Mouse (Mus musculus): ENCODE measurements around the gene Aip. TPM values are rescaled to one million over a fixed set of nuclear protein-coding genes. Genes with fewer than 3 reads are reported as not detected.
A peak's percentile ranks its signal among the peaks of the same experiment; 100 is the strongest.

Gene Aip
- polyA plus RNA-seq, 1 experiment from 2014 or later: 47.0 TPM

GRCm38 (mm10) chr19:4121097-4121805 lies 4.4 kb downstream of the Aip start:
- ATAC-seq (ENCODE audit: low FRiP score, low TSS enrichment): peak; percentile 81
- DNase-seq (ENCODE audit: low spot score): peak; percentile 98
- H3K27me3 ChIP-seq (ENCODE audit: control insufficient read depth, insufficient read depth, low read length): no peaks in the 10 kb centered on the region
- peak overlapping the region; percentile 32 for H3K4me3 ChIP-seq (ENCODE audit: low read depth, low read length)
- no peak for TF ChIP-seq CTCF (IDR thresholded peaks at IDR 0.05; ENCODE audit: low read depth)
- no peak for TF ChIP-seq EP300 (optimal IDR thresholded peaks at IDR 0.05)
- WGBS: 3% methylated on average over 38 of the region's 38 CpGs
- H3K9ac ChIP-seq (ENCODE audit: low read length): peak overlapping the region; percentile 63
- peak overlapping the region; percentile 56 for H3K4me2 ChIP-seq (replicated peaks; ENCODE audit: low read depth)
- H3K4me1 ChIP-seq (replicated peaks; ENCODE audit: control insufficient read depth, insufficient read depth): peaks cover 7% of the 10 kb centered on the region
- H3K9me3 ChIP-seq (ENCODE audit: control insufficient read depth, low read length): no peaks in the 10 kb centered on the region
- H3K36me3 ChIP-seq (ENCODE audit: control insufficient read depth, insufficient read depth, low read length): peaks cover 6% of the 10 kb centered on the region; the same call in 1 of the 2 replicates
- H3K27ac ChIP-seq (replicated peaks): peak overlapping the region; percentile 81

GRCm38 (mm10) chr19:4120496-4120895 lies 5.2 kb downstream of the Aip start:
- H3K9ac ChIP-seq (ENCODE audit: low read length): 0 out of 2 replicates have a peak overlapping the region, but pooled peaks have one; percentile 2
- H3K4me1 ChIP-seq (replicated peaks; ENCODE audit: control insufficient read depth, insufficient read depth): peaks cover 7% of the 10 kb centered on the region
- H3K27me3 ChIP-seq (ENCODE audit: control insufficient read depth, insufficient read depth, low read length): no peaks in the 10 kb centered on the region
- H3K27ac ChIP-seq (replicated peaks): no peak overlapping the region
- 91% methylated on average over 2 of the region's 2 CpGs for WGBS
- TF ChIP-seq EP300 (optimal IDR thresholded peaks at IDR 0.05): no peak
- TF ChIP-seq CTCF (IDR thresholded peaks at IDR 0.05; ENCODE audit: low read depth): no peak
- ATAC-seq (ENCODE audit: low FRiP score, low TSS enrichment) (no peak), DNase-seq (ENCODE audit: low spot score) (no peak)
- H3K36me3 ChIP-seq (ENCODE audit: control insufficient read depth, insufficient read depth, low read length): peaks cover 9% of the 10 kb centered on the region
- H3K4me3 ChIP-seq (ENCODE audit: low read depth, low read length): no peak overlapping the region
- no peaks in the 10 kb centered on the region for H3K9me3 ChIP-seq (ENCODE audit: control insufficient read depth, low read length)
- peak overlapping the region; percentile 56 for H3K4me2 ChIP-seq (replicated peaks; ENCODE audit: low read depth)

- H3K4me1 ChIP-seq (replicated peaks; ENCODE audit: control insufficient read depth, insufficient read depth): peaks cover 7% of the 10 kb centered on the region
- H3K9ac ChIP-seq (ENCODE audit: low read length): no peak overlapping the region
- no peak overlapping the region for H3K4me2 ChIP-seq (replicated peaks; ENCODE audit: low read depth)
- no peak for DNase-seq (ENCODE audit: low spot score)
- no peak overlapping the region for H3K4me3 ChIP-seq (ENCODE audit: low read depth, low read length)
- H3K9me3 ChIP-seq (ENCODE audit: control insufficient read depth, low read length): no peaks in the 10 kb centered on the region
- TF ChIP-seq CTCF (IDR thresholded peaks at IDR 0.05; ENCODE audit: low read depth) (no peak), EP300 (optimal IDR thresholded peaks at IDR 0.05) (no peak)
- H3K27ac ChIP-seq (replicated peaks): no peak overlapping the region
- peaks cover 12% of the 10 kb centered on the region for H3K36me3 ChIP-seq (ENCODE audit: control insufficient read depth, insufficient read depth, low read length)
- WGBS: 76% methylated on average over 6 of the region's 6 CpGs
- H3K27me3 ChIP-seq (ENCODE audit: control insufficient read depth, insufficient read depth, low read length): no peaks in the 10 kb centered on the region
- no peak for ATAC-seq (ENCODE audit: low FRiP score, low TSS enrichment)
Observed at GRCm38 (mm10) chr19:4119716-4120487, 5.8 kb downstream of the Aip start.

GRCm38 (mm10) chr19:4118350-4118749 lies 7.3 kb downstream of the Aip start:
- no peak for ATAC-seq (ENCODE audit: low FRiP score, low TSS enrichment)

GRCm38 (mm10) chr19:4117006-4117405 lies 8.7 kb downstream of the Aip start:
- Histone ChIP-seq H3K27me3 (ENCODE audit: control insufficient read depth, insufficient read depth, low read length) (no peaks in the 10 kb centered on the region), H3K9ac (ENCODE audit: low read length) (no peak overlapping the region), H3K4me3 (ENCODE audit: low read depth, low read length) (no peak overlapping the region), H3K4me2 (replicated peaks; ENCODE audit: low read depth) (no peak overlapping the region), H3K27ac (replicated peaks) (no peak overlapping the region), H3K9me3 (ENCODE audit: control insufficient read depth, low read length) (no peaks in the 10 kb centered on the region), H3K36me3 (ENCODE audit: control insufficient read depth, insufficient read depth, low read length) (peaks cover 19% of the 10 kb centered on the region), H3K4me1 (replicated peaks; ENCODE audit: control insufficient read depth, insufficient read depth) (peaks cover 7% of the 10 kb centered on the region)
- DNase-seq (ENCODE audit: low spot score): no peak
- TF ChIP-seq CTCF (IDR thresholded peaks at IDR 0.05; ENCODE audit: low read depth) (no peak), EP300 (optimal IDR thresholded peaks at IDR 0.05) (no peak)
- WGBS: 92% methylated on average over 7 of the region's 7 CpGs
- ATAC-seq (ENCODE audit: low FRiP score, low TSS enrichment): no peak

More at GRCm38 (mm10) chr19:4118350-4118749, 7.3 kb downstream of the Aip start:
- WGBS: 91% methylated on average over 2 of the region's 2 CpGs
- no peaks in the 10 kb centered on the region for H3K27me3 ChIP-seq (ENCODE audit: control insufficient read depth, insufficient read depth, low read length)
- H3K9ac ChIP-seq (ENCODE audit: low read length): no peak overlapping the region
- no peak for DNase-seq (ENCODE audit: low spot score)
- H3K4me1 ChIP-seq (replicated peaks; ENCODE audit: control insufficient read depth, insufficient read depth): peaks cover 7% of the 10 kb centered on the region
- H3K9me3 ChIP-seq (ENCODE audit: control insufficient read depth, low read length): no peaks in the 10 kb centered on the region
- H3K27ac ChIP-seq (replicated peaks): no peak overlapping the region
- H3K36me3 ChIP-seq (ENCODE audit: control insufficient read depth, insufficient read depth, low read length): peaks cover 16% of the 10 kb centered on the region
- no peak overlapping the region for H3K4me2 ChIP-seq (replicated peaks; ENCODE audit: low read depth)
- TF ChIP-seq CTCF (IDR thresholded peaks at IDR 0.05; ENCODE audit: low read depth): no peak
- no peak overlapping the region for H3K4me3 ChIP-seq (ENCODE audit: low read depth, low read length)

- peaks cover 5% of the 10 kb centered on the region for H3K4me1 ChIP-seq (replicated peaks; ENCODE audit: control insufficient read depth, insufficient read depth)
- ATAC-seq (ENCODE audit: low FRiP score, low TSS enrichment): no peak
- TF ChIP-seq CTCF (IDR thresholded peaks at IDR 0.05; ENCODE audit: low read depth): no peak
- TF ChIP-seq EP300 (optimal IDR thresholded peaks at IDR 0.05): no peak
- H3K9ac ChIP-seq (ENCODE audit: low read length): no peak overlapping the region
- no peak overlapping the region for H3K27ac ChIP-seq (replicated peaks)
- H3K27me3 ChIP-seq (ENCODE audit: control insufficient read depth, insufficient read depth, low read length): no peaks in the 10 kb centered on the region
- H3K4me2 ChIP-seq (replicated peaks; ENCODE audit: low read depth): no peak overlapping the region
- 87% methylated on average over 11 of the region's 11 CpGs for WGBS
- H3K36me3 ChIP-seq (ENCODE audit: control insufficient read depth, insufficient read depth, low read length): peaks cover 21% of the 10 kb centered on the region
- H3K4me3 ChIP-seq (ENCODE audit: low read depth, low read length): no peak overlapping the region
- no peak for DNase-seq (ENCODE audit: low spot score)
- no peaks in the 10 kb centered on the region for H3K9me3 ChIP-seq (ENCODE audit: control insufficient read depth, low read length)
Observed at GRCm38 (mm10) chr19:4115816-4116215, 9.8 kb downstream of the Aip start.

All from stomach, postnatal 0 days (tissue).